Mouse (Mus musculus) liver, adult 2 months (tissue): Measurements from ENCODE around the gene Pusl1.

Experiments
- CTCF ChIP-seq: fragments of 200-500 bp; IDR thresholded peaks from 2 replicates; pipeline ENCODE4 v1.5.1; 2011; ENCODE audit warnings: low read depth, low read length, control low read depth
- POLR2A ChIP-seq: fragments of 200-500 bp; IDR thresholded peaks from 2 replicates; pipeline ENCODE4 v1.6.1; 2011; ENCODE audit warnings: low read length, control low read depth; ENCODE audit not compliant: insufficient read depth; ENCODE audit errors: extremely low read depth

DNA sequence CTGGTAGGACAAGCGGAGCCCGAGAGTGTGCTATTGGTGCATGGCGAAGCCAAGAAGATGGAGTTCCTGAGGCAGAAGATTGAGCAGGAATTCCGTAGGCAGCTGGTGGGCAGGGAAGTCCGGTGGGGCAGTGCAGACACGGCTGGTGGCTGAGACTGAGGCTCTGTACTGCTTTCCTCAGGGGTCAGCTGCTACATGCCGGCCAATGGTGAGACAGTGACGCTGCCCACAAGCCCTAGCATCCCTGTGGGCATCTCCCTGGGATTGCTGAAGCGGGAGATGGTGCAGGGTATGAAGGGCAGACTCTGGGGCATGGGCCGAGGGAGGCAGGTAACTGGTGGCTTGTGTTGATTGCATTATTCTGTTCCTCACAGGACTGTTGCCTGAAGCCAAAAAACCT is 3.9 kb downstream of the Pusl1 start:
- TF ChIP-seq CTCF (no peak), POLR2A (no peak)
